Mouse (Mus musculus) midbrain, embryonic 10.5 days (tissue): ENCODE results near the gene Mrpl17. TPM values are rescaled to one million over a fixed set of nuclear protein-coding genes. Genes with fewer than 3 reads are reported as not detected.

Experiments
- polyA plus RNA-seq: library from polyadenylated mRNA; unstranded; fragments of >200 nt; fragmentation: Nextera tagmentation; extraction: Ambion mirVana; gene quantifications from 2 replicates; pipeline ENCODE4 v1.2.1, GENCODE M21; 2016

Gene Mrpl17
- polyA plus RNA-seq, 1 experiment from 2014 or later = 320 TPM

Other genes with a start within 250 kb of the Mrpl17 start
- 112 and 134 TPM in 2 replicates for gene Apbb1, start 229.4 kb downstream of the Mrpl17 start, polyA plus RNA-seq
- gene Hpx, start 211.0 kb downstream of the Mrpl17 start, polyA plus RNA-seq = 0.07 and 0.17 TPM in 2 replicates
- 30.3 and 36.0 TPM in 2 replicates for gene Trim3, start 177.5 kb downstream of the Mrpl17 start, polyA plus RNA-seq
- gene Timm10b, start 171.0 kb downstream of the Mrpl17 start, polyA plus RNA-seq = 164 TPM in 2 replicates
- gene Arfip2, start 170.7 kb downstream of the Mrpl17 start, polyA plus RNA-seq = 57.5 and 67.3 TPM in 2 replicates
- 8.1 and 12.0 TPM in 2 replicates for gene Gm45799, start 170.5 kb downstream of the Mrpl17 start, polyA plus RNA-seq
- gene Dnhd1, start 160.3 kb downstream of the Mrpl17 start, polyA plus RNA-seq = 0.40 and 0.41 TPM in 2 replicates
- gene Ilk, start 74.5 kb downstream of the Mrpl17 start, polyA plus RNA-seq = 236 and 240 TPM in 2 replicates
- gene Rrp8, start 73.7 kb downstream of the Mrpl17 start, polyA plus RNA-seq = 35.4 and 44.0 TPM in 2 replicates
- 160 and 188 TPM in 2 replicates for gene Taf10, start 66.7 kb downstream of the Mrpl17 start, polyA plus RNA-seq
- gene Tpp1, start 58.9 kb downstream of the Mrpl17 start, polyA plus RNA-seq = 66.1 and 66.9 TPM in 2 replicates
- gene Dchs1, start 23.4 kb downstream of the Mrpl17 start, polyA plus RNA-seq = 6.7 and 10.1 TPM in 2 replicates
- 0.06 and 0.11 TPM in 2 replicates for gene Gm4070, start 142.9 kb upstream of the Mrpl17 start, polyA plus RNA-seq